Mouse (Mus musculus): ENCODE measurements around the gene Fut7. TPM values are rescaled to one million over a fixed set of nuclear protein-coding genes. Genes with fewer than 3 reads are reported as not detected.

Fut7 gene
- polyA plus RNA-seq, 1 experiment from 2014 or later: not detected

- H3K36me3 ChIP-seq: peaks cover 6% of the 10 kb centered on the region; the same call in 1 of the 2 replicates
- H3K27me3 ChIP-seq (ENCODE audit: low read depth, poor library complexity, severe bottlenecking): peaks cover 53% of the 10 kb centered on the region
- no peaks in the 10 kb centered on the region for H3K9me3 ChIP-seq (replicated peaks)
- peak within 1 kb of the TSS; percentile 87 for H3K4me3 ChIP-seq
- DNase-seq (ENCODE audit: low spot score): peak; percentile 94
- peak within 1 kb of the TSS; percentile 91 for H3K27ac ChIP-seq (replicated peaks)
- under 1% methylated on average over 89 of the region's 89 CpGs for WGBS
- peaks cover 48% of the 10 kb centered on the region for H3K4me1 ChIP-seq
These were observed 5.6 kb downstream of the Fut7 start, which contains the start of gene Abca2 for GRCm38 (mm10) chr2:25428442-25429236. Gene Abca2, plus strand, starts transcription at chr2:25428703.

- Histone ChIP-seq H3K9me3 (replicated peaks) (no peaks in the 10 kb centered on the region), H3K27ac (replicated peaks) (peak overlapping the region; percentile 91), H3K27me3 (ENCODE audit: low read depth, poor library complexity, severe bottlenecking) (peaks cover 43% of the 10 kb centered on the region), H3K4me1 (peaks cover 48% of the 10 kb centered on the region), H3K4me3 (peak overlapping the region; percentile 87), H3K36me3 (peaks cover 14% of the 10 kb centered on the region; the same call in 1 of the 2 replicates)
- DNase-seq (ENCODE audit: low spot score): no peak
- 77% methylated on average over 5 of the region's 5 CpGs for WGBS
These were observed 6.5 kb downstream of the Fut7 start for GRCm38 (mm10) chr2:25429435-25430180.

GRCm38 (mm10) chr2:25430395-25431233, 7.5 kb downstream of the Fut7 start:
- Histone ChIP-seq H3K36me3 (peaks cover 24% of the 10 kb centered on the region), H3K9me3 (replicated peaks) (no peaks in the 10 kb centered on the region), H3K27me3 (ENCODE audit: low read depth, poor library complexity, severe bottlenecking) (peaks cover 33% of the 10 kb centered on the region), H3K4me3 (peak overlapping the region; percentile 4; the same call in 1 of the 2 replicates), H3K4me1 (peaks cover 48% of the 10 kb centered on the region), H3K27ac (replicated peaks) (no peak overlapping the region; the same call in 1 of the 2 replicates)
- WGBS: 66% methylated on average over 17 of the region's 17 CpGs
- no peak for DNase-seq (ENCODE audit: low spot score)

- Histone ChIP-seq H3K9me3 (replicated peaks) (no peaks in the 10 kb centered on the region), H3K36me3 (peaks cover 29% of the 10 kb centered on the region), H3K4me3 (no peak overlapping the region), H3K27me3 (ENCODE audit: low read depth, poor library complexity, severe bottlenecking) (peaks cover 25% of the 10 kb centered on the region), H3K4me1 (peaks cover 48% of the 10 kb centered on the region), H3K27ac (replicated peaks) (no peak overlapping the region)
- 48% methylated on average over 6 of the region's 6 CpGs for WGBS
- DNase-seq (ENCODE audit: low spot score): no peak
These were observed 8.3 kb downstream of the Fut7 start for GRCm38 (mm10) chr2:25431308-25431855.

GRCm38 (mm10) chr2:25432326-25433098, 9.4 kb downstream of the Fut7 start:
- Histone ChIP-seq H3K36me3 (peaks cover 40% of the 10 kb centered on the region), H3K27me3 (ENCODE audit: low read depth, poor library complexity, severe bottlenecking) (peaks cover 22% of the 10 kb centered on the region), H3K4me1 (peaks cover 48% of the 10 kb centered on the region), H3K4me3 (no peak overlapping the region), H3K27ac (replicated peaks) (no peak overlapping the region), H3K9me3 (replicated peaks) (no peaks in the 10 kb centered on the region)
- DNase-seq (ENCODE audit: low spot score): no peak
- 81% methylated on average over 11 of the region's 11 CpGs for WGBS

GRCm38 (mm10) chr2:25433101-25433500, 10.0 kb downstream of the Fut7 start:
- peaks cover 46% of the 10 kb centered on the region for H3K4me1 ChIP-seq
- no peaks in the 10 kb centered on the region for H3K9me3 ChIP-seq (replicated peaks)
- H3K27me3 ChIP-seq (ENCODE audit: low read depth, poor library complexity, severe bottlenecking): peaks cover 22% of the 10 kb centered on the region
- no peak overlapping the region for H3K27ac ChIP-seq (replicated peaks)
- no peak for DNase-seq (ENCODE audit: low spot score)
- no peak overlapping the region for H3K4me3 ChIP-seq
- H3K36me3 ChIP-seq: peaks cover 46% of the 10 kb centered on the region
- WGBS: 90% methylated on average over 17 of the region's 17 CpGs

- Histone ChIP-seq H3K4me3 (no peak overlapping the region), H3K9me3 (replicated peaks) (no peaks in the 10 kb centered on the region), H3K27me3 (ENCODE audit: low read depth, poor library complexity, severe bottlenecking) (peaks cover 17% of the 10 kb centered on the region), H3K27ac (replicated peaks) (0 out of 2 replicates have a peak overlapping the region, but pooled peaks have one; percentile 17), H3K36me3 (peaks cover 58% of the 10 kb centered on the region), H3K4me1 (peaks cover 36% of the 10 kb centered on the region)
- no peak for DNase-seq (ENCODE audit: low spot score)
- WGBS: 88% methylated on average over 8 of the region's 8 CpGs
These were observed 11.2 kb downstream of the Fut7 start for GRCm38 (mm10) chr2:25434292-25434691.

GRCm38 (mm10) chr2:25436286-25436820, 13.3 kb downstream of the Fut7 start:
- WGBS: 94% methylated on average over 10 of the region's 10 CpGs

GRCm38 (mm10) chr2:25441067-25441466, 18.0 kb downstream of the Fut7 start:
- no peak overlapping the region for H3K4me3 ChIP-seq
- H3K27me3 ChIP-seq (ENCODE audit: low read depth, poor library complexity, severe bottlenecking): no peaks in the 10 kb centered on the region
- H3K4me1 ChIP-seq: no peaks in the 10 kb centered on the region
- peaks cover 94% of the 10 kb centered on the region for H3K36me3 ChIP-seq
- H3K27ac ChIP-seq (replicated peaks): no peak overlapping the region
- no peaks in the 10 kb centered on the region for H3K9me3 ChIP-seq (replicated peaks)
- DNase-seq (ENCODE audit: low spot score): no peak
- 88% methylated on average over 20 of the region's 20 CpGs for WGBS

More at GRCm38 (mm10) chr2:25436286-25436820, 13.3 kb downstream of the Fut7 start:
- Histone ChIP-seq H3K36me3 (peaks cover 73% of the 10 kb centered on the region), H3K27me3 (ENCODE audit: low read depth, poor library complexity, severe bottlenecking) (no peaks in the 10 kb centered on the region), H3K4me1 (peaks cover 16% of the 10 kb centered on the region), H3K27ac (replicated peaks) (no peak overlapping the region), H3K4me3 (no peak overlapping the region), H3K9me3 (replicated peaks) (no peaks in the 10 kb centered on the region)
- no peak for DNase-seq (ENCODE audit: low spot score)

- DNase-seq (ENCODE audit: low spot score): no peak
- Histone ChIP-seq H3K4me1 (no peaks in the 10 kb centered on the region), H3K27ac (replicated peaks) (no peak overlapping the region), H3K36me3 (peaks cover 94% of the 10 kb centered on the region), H3K9me3 (replicated peaks) (no peaks in the 10 kb centered on the region), H3K27me3 (ENCODE audit: low read depth, poor library complexity, severe bottlenecking) (no peaks in the 10 kb centered on the region), H3K4me3 (no peak overlapping the region)
- WGBS: 90% methylated on average over 14 of the region's 14 CpGs
These were observed 19.6 kb downstream of the Fut7 start for GRCm38 (mm10) chr2:25442682-25443081.

GRCm38 (mm10) chr2:25450853-25451647, 28.0 kb downstream of the Fut7 start:
- Histone ChIP-seq H3K27ac (replicated peaks) (no peak overlapping the region), H3K4me1 (no peaks in the 10 kb centered on the region), H3K9me3 (replicated peaks) (no peaks in the 10 kb centered on the region), H3K4me3 (no peak overlapping the region), H3K36me3 (peaks cover 24% of the 10 kb centered on the region), H3K27me3 (ENCODE audit: low read depth, poor library complexity, severe bottlenecking) (no peaks in the 10 kb centered on the region)
- DNase-seq (ENCODE audit: low spot score): no peak
- whole genome bisulfite sequencing: 87% methylated on average over 8 of the region's 8 CpGs
